Mouse (Mus musculus) frontal cortex, postnatal 36 days (tissue): ENCODE results near the gene Dip2b.

Experiments used
- DNase-seq, 2 experiments: peaks; one replicate each; pipeline ENCODE4 v3.0.0; 2022; ENCODE audit warnings: low spot score in 2 of 2

The Dip2b gene

GRCm38 (mm10) chr15:100082733-100083132, 44.3 kb downstream of the Dip2b start:
- DNase-seq, result no peak

GRCm38 (mm10) chr15:100083882-100084281, 45.4 kb downstream of the Dip2b start:
- no peak for DNase-seq

- DNase-seq, result no peak
Measured at GRCm38 (mm10) chr15:100084882-100085281, 46.4 kb downstream of the Dip2b start.

DNA sequence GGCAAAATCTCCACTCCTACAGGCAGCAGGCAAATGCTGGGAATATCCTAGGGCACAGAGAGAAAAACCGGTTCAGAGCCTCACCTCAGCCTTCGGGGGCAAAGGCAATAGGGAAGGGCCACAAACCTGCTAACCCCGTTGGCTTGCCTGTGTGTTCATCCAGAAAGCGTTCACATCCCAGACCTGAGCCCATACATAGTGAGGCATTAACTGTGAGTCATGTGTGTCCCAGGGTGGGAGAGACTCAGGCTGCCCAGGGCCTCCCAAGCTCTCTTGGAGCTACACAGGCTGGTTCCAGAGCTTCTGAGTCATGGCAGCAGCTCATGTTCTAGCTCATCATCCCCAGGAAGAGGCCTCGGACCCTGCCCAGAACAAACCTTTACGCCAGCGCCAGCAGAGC, 49.6 kb downstream of the Dip2b start:
- DNase-seq, result no peak

- DNase-seq, result no peak
Measured at GRCm38 (mm10) chr15:100089645-100090053, 51.2 kb downstream of the Dip2b start.

DNA sequence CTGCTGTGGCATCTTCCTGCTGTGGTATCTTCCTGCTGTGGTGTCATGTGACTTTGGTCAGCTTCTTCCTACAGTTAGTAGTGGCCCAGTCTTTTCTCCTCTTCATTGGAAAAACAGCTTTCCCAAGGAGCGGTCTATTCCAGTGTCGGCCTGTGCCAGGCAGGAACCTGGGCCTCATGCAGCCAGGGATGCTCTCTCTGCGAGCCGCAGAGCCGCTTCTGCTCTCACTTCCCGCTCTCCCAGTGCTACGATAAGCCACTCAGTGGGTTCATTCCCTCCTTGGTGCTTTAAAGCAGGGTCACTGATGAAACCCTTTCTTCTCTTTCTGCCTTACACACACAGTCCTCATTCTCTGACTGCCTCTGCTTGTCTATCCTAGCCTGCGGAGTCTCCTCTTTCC, 53.4 kb downstream of the Dip2b start:
- no peak for DNase-seq

DNA sequence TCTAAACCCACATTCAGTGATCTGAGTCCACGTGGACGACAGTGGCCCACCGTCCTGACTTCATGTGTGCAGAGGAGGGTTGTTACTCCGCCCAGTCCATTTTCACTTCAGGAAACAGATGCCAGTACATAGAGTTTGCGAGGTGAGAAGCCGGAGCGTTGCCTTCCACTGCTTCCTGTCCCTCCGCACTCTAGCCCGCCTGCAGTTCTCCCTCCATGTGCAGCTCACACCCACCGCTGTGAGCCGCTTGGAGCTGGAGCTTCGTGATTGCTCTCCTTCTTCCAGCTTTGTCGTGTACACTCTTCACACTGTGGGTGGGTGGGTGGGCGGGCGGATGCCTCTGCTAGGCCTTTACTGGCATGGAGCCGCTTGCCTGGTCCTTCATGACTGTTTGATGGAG, 53.8 kb downstream of the Dip2b start:
- peak; percentile 59 to 68 for DNase-seq

- DNase-seq, result no peak
Measured at GRCm38 (mm10) chr15:100096587-100097428, 58.3 kb downstream of the Dip2b start.

DNA sequence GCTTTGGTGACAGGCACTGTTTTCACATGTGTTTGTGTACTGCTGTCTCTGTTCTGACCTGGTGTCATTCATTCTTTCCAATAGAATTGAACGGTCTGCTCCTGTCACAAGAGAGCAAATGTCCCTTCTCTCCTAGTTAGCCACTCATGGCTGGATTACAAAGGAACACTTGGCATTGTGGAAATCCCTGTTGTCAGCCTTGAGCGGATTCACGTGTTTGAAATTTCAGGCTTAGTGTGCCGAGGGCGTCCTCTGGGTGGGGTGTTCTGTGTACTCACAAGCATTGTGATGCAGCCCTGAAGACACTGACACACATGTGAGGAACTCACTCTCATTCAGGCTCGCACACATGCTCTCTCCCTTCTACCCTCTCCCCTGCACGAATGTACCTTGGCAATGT, 61.9 kb downstream of the Dip2b start:
- DNase-seq, result no peak

- DNase-seq, result no peak
Measured at GRCm38 (mm10) chr15:100101206-100101605, 62.7 kb downstream of the Dip2b start.

- DNase-seq, result no peak
Measured at GRCm38 (mm10) chr15:100104126-100104525, 65.7 kb downstream of the Dip2b start.

- DNase-seq, result no peak
Measured at GRCm38 (mm10) chr15:100108071-100108782, 69.8 kb downstream of the Dip2b start.

GRCm38 (mm10) chr15:100109916-100110315, 71.5 kb downstream of the Dip2b start:
- no peak for DNase-seq

GRCm38 (mm10) chr15:100111891-100112290, 73.4 kb downstream of the Dip2b start:
- DNase-seq, result no peak

DNA sequence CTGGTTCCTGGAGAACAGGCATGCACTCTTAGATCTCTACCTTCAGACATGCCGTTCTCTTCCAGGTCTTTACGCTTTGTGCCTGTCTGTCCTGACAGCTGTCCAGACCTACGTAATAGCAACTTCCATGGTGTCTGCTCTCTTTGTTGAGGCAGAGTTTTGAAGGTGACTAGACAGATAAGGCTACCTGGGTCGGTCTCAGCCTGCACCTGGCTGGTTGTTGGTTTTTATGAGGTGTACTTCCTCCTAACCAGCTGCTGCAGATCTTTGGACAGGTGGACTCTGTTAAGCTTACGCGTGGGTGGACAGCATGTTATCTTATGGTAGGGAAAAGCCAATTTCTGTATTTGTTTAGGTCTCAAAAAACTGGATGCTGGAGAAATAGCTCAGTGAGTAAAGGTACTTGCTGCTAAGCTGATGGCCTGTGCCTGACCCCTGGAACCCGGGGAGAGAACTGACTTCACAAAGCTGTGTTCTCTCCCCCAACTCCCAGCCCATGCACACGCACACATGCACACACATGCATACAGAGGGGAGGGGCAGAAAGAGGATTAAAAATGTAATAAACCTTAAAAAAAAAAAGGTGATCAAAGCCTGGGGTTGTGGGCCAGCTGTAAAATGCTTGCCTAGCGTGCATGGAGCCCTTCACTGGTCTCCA, 74.0 kb downstream of the Dip2b start:
- DNase-seq, result no peak

DNA sequence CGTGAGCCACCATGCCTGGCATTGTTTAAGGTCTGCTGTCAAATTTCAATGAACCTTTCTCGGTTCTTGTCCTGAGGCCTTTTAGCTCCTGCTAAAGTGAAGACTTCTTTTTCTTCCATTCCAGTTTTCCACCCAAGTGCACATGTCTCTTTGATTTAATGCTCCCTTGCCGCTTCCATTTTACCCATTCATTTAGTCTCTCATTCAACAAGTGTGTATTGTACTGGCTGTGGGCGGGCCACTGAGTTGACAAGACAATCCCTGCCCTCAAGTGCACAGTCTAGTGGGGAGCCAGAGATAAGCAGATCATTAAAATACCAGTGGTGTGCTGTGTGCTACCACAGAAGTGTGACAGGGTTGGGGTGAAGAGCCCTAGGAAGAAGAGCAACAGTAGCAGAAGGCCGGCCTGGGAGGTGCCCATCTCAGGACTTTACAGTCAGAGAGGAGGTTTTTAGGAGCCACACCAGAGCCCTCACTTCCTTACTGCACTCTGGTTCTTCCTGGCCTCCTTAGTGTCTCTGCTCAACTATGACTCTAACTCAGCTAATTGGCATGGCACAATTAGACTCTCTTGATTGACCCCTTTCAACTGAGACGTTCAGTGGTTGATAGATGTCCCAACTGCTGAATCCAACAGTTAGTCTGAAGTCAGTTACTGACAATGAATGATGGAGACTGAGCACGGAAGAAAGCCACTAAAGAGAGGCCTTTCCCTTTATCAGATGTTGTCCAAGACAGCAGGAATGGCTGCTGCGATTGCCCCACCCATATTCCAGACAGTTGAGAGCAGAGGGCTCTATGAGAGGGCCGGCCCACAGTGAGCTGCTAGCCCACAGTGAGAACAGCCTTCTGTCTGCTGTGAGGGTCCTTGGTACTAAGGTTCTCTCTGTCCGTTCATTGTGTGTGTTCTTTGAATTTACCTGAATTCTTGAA, 75.1 kb downstream of the Dip2b start:
- DNase-seq, result no peak

- DNase-seq, result no peak
Measured at GRCm38 (mm10) chr15:100115416-100115815, 77.0 kb downstream of the Dip2b start.

- DNase-seq, result no peak
Measured at GRCm38 (mm10) chr15:100116325-100116724, 77.9 kb downstream of the Dip2b start.

DNA sequence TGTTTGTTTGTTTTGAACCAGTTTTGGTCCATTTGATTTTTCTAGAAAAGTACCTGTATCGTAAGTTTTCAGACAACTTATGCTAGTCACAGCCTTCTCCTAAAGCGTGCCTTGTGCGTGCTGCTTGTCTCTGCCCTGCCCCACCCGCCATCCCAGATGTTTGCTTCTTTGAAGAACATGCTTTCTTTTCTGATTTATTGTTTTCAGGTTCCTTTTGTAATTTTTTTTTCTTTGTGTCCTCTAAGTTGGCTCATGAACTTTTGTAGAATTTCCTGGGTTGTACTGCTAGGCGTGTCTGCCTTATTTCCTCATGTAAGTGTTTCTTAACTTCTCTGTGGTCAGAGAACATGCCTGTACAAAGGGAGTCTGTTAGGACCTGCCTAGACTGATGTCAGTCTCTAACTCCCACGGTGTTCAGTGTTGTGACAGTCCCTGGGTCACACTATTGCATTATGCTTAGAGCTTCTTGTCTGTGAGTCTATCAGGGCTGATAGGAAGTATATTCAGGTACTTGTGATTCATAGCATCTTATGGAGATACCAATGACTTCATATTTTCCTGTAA, 80.8 kb downstream of the Dip2b start:
- DNase-seq, result no peak

DNA sequence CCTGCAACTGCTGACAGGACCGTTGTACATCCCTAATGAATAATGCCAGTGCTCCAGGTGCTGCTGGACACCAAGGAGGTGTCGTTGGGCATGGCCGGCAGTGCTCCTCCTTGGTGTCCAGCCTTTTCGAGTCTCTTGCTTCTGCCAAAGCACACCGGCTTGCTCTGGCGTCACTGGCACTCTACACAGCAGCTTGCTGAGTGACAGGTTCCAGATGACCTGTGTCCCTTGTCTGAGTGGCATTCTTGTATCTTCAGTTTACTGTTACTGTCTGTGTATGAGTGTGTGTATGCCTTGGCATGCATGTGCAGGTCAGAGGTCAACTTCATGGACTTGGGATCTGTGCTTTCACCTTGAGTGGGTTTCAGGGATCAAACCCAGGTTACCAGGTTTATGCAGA, 83.0 kb downstream of the Dip2b start:
- no peak for DNase-seq

GRCm38 (mm10) chr15:100123867-100124266, 85.4 kb downstream of the Dip2b start:
- DNase-seq, result no peak
